Mouse (Mus musculus) kidney, adult 8-10 months (tissue): ENCODE data around the gene Cryzl1.

Experiments
- DNase-seq, 2 experiments: peaks; one replicate each; pipeline ENCODE4 v3.0.0; 2022

The Cryzl1 gene

GRCm38 (mm10) chr16:91738505-91738904 is 9.7 kb upstream of the Cryzl1 start:
- DNase-seq: no peak

DNA sequence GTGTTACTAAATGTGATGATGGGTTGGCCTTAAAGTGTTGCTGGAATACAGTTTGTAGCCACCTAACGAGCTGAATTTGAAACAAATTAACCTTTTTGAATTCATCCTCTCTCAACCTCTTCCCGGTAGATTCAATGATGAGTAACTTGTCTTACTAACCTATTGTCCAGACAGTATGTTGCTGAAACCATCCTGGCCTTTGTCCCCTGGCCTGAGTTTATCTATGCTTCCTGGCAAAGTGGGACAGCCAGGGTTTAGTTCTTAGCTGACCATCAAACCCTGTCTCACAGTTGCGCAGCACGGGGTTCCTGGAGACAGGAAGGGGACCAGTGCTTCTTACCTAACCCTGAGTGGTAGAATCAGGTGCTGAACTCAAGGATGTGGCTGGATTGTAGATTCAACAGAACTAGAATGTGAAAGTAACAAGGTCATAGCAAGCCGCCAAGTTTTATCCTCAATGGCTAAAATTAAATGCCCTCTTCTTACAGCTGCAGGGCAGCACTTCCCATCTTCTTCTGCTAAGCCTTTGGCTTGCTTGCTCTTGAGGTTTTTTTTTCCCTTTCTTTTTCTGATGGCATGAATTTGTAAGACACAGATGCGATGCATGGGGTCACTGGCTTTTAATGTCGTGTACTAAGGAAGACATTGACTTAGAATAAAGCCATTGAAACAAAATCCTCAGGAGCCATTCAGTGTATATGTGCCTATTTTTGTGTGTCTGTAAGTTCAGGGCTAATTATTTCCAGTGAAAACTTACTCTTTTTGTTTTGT is 7.5 kb upstream of the Cryzl1 start:
- DNase-seq: peak in 1 of 2 experiments; percentile 37

DNA sequence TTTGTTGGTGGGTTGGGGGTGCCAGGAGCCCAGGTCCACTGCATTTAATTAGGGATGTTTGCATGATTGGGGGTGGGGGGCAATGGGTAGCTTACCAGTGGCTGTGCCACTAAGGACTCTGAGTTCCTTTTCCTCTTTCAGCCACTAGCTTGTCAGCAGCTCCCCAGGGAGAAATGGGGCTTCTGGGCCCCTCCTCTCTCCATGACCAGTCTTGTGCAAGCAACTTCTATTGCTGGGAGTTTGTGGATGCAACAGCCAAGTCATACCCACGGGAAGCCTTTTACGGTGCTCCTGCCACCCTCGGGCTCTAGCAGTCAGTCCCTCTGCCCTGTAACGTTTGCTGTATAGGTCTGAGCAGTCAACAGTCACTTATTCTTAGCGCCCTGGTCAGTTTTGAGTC is 6.0 kb upstream of the Cryzl1 start:
- DNase-seq: no peak

DNA sequence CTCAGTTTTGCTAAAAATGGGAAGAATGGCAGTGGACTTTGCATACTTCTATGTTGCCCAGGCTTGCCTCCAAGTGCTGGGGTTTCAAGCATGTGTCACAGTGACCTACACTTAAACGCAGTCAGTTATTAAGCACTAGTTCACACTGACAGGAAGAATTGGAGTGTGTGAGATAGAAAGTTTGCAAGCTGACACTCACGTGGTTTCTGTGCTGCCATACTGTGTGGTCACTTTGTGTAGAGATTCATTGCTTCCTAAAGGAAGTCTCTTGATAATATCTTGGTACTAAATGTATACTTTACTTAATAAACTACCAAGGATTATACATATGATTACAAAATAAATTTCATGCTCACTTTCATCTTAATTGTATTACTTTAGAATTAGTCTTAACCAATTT is 4.0 kb upstream of the Cryzl1 start:
- DNase-seq: no peak

DNA sequence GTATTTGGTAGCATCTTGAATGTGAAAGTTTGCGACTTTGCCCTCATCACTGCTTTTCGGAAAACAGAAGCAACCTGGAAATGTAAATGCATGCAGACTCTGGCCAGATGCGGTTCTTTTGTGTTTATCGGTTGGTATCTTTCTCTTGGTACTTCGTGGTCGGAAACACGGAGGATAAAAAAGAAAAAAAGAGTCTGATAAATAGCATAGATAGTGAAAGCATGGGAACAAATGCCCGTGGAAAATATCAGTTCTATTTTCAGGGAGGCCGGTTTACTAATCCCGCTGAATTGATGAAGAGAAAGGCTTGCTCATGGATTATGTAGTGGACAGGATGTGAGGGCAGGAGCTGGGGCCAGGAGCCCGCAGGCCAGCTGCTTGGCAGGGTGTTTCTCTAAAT is 1.7 kb upstream of the Cryzl1 start:
- DNase-seq: no peak

DNA sequence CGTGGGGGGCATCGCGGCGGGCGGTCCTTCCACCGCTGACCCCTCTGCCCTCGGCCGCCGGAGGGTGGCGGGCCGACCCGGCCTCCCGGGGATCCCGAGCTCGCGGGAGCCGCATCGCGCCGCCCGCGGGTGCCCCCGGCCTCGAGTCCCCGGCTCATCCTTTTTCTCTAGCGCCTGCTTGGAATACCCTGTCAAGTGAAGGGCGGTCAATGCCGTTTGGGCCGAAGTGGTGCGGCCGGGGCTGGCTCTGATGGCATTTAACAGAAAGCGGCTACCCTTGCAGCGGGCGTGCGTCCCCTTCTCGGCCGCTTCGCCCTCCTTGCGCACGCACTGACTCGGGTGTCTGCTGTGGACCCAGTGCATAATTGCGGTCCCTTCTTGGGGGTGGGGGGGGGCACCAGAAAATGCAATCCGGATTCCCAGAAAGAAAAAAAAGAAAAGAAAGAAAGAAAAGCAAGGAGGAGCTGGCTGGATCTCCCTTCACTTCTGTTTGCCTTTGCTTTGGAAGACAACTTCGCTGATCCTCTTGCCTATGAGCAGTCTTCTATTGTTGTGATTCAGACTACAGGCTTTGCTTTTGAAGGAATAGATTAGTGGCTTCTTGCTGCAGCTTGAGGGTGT is 1.2 kb upstream of the Cryzl1 start:
- peak in 1 of 2 experiments; percentile 31 for DNase-seq

GRCm38 (mm10) chr16:91729066-91729482 is 299 bp upstream of the Cryzl1 start, which contains the start of gene Itsn1:
Itsn1 (plus strand) TSS chr16:91729281.
- peak; percentile 98 to 99 for DNase-seq

DNA sequence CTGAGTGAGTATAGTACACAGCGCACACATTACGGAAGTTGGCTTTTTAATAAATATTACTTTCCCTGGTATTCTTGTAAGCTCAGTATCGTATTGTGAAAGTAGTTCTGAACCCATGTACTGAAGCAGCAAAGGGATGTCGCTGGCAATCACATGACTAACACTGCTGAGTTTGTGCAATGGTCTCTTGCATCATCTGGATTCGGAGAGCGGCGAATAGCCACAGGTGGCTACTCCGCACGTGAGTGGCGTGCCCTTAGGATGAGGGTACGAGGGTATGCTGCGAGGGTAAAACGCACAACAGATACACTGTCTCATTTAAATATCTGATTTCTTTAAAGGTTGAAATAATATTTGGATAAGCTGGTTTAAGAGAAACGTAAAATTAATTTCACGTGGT is 1.3 kb downstream of the Cryzl1 start:
- no peak for DNase-seq

GRCm38 (mm10) chr16:91724247-91724646 is 4.5 kb downstream of the Cryzl1 start:
- peak; percentile 45 to 74 for DNase-seq

DNA sequence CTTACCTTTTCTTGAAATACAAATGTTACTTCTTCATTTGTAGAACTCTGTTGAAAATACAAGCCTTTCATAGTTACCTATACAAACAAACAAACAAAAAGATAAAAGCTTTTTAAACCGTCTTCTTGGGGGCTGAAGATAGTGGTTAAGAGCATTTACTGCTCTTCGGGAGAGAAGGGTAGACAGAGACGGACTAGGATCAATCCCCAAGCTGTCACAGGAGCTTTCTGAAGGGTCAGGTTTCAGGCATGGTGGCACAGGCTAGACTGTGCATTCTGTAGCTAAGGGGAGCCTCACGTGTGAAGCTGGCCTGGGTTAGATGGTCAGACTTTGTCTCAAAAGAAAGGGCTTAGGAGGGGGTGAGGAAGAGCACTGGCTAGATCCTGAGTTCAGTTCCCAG is 11.4 kb downstream of the Cryzl1 start:
- DNase-seq: no peak

DNA sequence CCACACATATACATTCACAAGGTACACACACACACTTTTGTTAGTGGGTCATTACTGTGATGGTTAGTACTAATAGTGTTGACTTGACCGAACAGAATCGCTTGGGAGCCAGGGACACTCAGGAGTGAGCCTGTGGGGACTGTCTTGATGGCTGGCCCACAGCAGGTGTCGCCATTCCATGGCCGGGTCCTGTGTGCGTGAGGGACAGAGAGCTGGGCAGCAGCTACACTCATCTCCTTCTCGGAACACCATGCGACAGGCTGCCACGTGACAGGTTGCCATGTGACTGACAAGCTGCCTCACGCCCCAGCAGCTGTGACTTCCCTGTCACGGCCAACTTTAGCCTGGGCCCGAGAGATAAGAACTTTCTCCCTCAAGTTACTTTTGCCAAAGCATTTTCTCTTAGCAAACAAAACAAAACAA is 11.8 kb downstream of the Cryzl1 start:
- no peak for DNase-seq

GRCm38 (mm10) chr16:91710241-91710640 is 18.5 kb downstream of the Cryzl1 start:
- no peak for DNase-seq

GRCm38 (mm10) chr16:91704603-91705340 is 24.0 kb downstream of the Cryzl1 start:
- DNase-seq: no peak

DNA sequence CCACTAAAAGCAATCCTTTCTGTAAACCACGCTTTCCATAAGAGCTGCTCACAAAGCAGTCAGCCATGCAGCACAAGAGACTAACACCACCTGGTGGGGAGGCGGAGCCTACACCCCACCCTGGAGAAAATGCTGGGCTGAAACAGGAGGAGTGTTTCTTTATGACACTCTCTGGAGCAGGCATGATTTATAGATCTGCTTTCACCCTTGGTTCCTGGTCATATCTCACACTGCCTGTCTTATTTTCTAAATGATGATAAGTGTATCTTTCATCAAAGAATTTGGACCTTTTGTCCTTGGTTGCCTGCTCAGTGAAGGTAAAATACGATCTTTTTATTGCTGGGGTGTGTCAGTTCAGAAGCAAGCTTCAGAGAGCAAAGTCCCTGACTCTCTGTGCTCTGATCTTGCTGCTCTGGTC is 26.0 kb downstream of the Cryzl1 start:
- DNase-seq: no peak

GRCm38 (mm10) chr16:91701908-91702307 is 26.9 kb downstream of the Cryzl1 start:
- DNase-seq: no peak

DNA sequence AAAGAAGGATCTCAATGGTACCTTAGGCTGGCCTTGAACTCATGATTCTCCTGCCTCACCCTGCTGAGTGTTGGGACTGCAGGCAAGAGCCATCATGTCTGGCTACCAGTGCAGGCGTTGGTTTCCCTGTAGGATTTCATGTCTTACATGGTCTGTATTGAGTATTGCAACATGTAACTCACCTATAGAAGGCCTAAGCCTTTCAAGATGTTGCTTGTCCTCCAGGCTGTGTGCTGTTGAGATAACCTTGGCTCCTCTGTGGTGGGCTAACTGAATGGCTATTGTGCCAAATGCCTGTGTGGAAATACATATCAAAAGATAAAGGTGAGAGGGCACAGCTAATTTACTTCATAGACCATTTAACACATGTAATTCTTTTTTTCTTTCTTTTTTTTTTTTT is 29.8 kb downstream of the Cryzl1 start:
- DNase-seq: no peak

GRCm38 (mm10) chr16:91695108-91695755 is 33.5 kb downstream of the Cryzl1 start:
- DNase-seq: no peak

- DNase-seq: peak; percentile 41 to 76
Observed at GRCm38 (mm10) chr16:91694455-91695084, 34.2 kb downstream of the Cryzl1 start.

DNA sequence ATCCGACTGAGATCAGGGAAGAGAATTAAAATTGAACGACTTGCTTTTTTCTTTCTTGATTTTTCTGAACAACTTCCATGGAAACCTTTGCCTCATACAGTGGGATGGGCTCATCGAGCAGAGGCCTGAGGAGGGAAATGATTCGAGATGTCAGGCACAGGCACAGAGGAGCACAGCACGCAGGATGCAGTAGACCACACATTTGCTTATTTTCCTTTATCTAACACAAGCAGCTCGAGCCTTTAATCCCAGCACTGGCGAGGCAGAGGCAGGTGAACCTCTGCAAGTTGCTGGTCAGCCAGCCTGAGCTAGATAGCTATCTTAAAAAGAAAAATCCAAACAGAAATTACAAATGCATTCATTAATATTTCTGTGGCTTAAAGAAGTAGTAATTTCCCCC is 39.0 kb downstream of the Cryzl1 start:
- DNase-seq: no peak

DNA sequence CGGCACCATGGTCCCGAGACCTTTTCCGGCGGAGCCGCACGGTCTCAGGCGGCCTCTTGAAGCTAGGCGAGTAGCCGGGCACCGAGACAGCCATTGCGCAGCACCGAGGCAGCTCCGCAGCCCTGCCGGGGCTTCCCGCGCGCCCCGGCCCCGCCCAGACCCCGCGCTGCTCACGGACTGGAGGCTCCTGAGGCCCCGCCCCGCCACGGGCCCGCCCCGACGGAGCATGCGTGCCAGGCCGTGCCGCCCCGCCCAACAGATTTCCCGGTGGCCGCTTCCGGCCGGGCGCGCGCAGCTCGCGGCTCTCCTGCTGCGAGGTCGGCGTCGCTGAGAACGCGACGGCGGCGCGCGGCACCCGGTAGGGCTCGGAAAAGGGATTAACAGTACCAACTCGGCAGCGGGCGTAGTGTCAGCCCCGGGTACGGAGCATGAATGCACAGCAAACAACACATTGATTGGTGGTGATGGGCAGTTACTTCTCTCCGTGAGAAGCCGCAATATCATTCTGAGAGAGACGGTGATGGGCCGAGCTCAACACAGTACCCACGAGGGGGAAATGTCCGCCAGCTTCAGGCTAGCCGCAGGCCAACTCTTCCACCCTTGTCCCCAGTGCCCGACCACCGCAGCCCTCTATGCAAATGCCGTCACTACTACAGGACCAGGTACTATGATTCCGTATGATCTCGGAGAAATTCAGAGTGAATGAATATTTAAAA is 40.0 kb downstream of the Cryzl1 start, which contains the start of gene Donson:
Gene Donson (minus strand): TSS at position 152 of the 716 bp plus-strand sequence.
- DNase-seq: peak; percentile 90 to 92

- DNase-seq: no peak
Observed at GRCm38 (mm10) chr16:91688023-91688618, 40.7 kb downstream of the Cryzl1 start.
